Mouse (Mus musculus): Measurements from ENCODE around the gene Zzef1. TPM values are rescaled to one million over a fixed set of nuclear protein-coding genes. Genes with fewer than 3 reads are reported as not detected.

Gene Zzef1
- polyA plus RNA-seq, 1 experiment from 2014 or later = 17.0 TPM

GRCm38 (mm10) chr11:72945875-72946559, 150.0 kb downstream of the Zzef1 start:
- Histone ChIP-seq H3K4me3 (replicated peaks; ENCODE audit: low read length) (no peak overlapping the region), H3K36me3 (ENCODE audit: control insufficient read depth, insufficient read depth) (no peaks in the 10 kb centered on the region), H3K9ac (replicated peaks; ENCODE audit: low read depth, low read length) (no peak overlapping the region), H3K4me1 (replicated peaks; ENCODE audit: control insufficient read depth, insufficient read depth, low read length) (no peaks in the 10 kb centered on the region), H3K4me2 (ENCODE audit: low read length) (no peak overlapping the region), H3K27me3 (replicated peaks; ENCODE audit: control insufficient read depth, insufficient read depth, low read length) (no peaks in the 10 kb centered on the region), H3K27ac (ENCODE audit: low read length) (no peak overlapping the region), H3K9me3 (ENCODE audit: control insufficient read depth, low read length) (no peaks in the 10 kb centered on the region)
- 61% methylated on average over 6 of the region's 6 CpGs for WGBS
- ATAC-seq = no peak

DNA sequence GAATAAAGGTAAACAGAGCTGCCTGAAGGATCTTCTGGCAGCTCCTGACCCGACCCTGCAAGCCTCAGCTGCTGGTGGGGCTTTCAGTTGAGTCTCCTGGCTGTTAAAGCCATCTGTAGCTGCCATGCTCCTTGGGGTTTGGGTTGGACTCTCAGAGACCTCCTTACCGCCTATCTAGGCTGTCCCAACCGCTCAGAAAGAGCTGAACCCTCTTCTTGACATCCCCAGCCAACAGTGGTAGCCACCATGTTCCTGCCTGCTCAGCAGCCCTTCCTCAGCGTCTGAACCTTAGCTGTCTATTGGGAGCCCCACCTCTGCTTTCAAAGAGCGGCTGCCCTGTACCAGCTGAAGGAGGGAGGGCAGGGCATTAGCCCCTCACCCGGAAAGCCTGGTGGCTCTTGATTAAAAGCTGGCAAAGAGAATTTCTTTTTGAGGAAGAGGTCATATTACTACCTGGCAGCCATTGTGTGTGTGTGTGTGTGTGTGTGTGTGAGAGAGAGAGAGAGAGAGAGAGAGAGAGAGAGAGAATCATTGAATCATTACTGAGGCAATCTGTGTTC, 150.6 kb downstream of the Zzef1 start:
- Histone ChIP-seq H3K27me3 (replicated peaks; ENCODE audit: control insufficient read depth, insufficient read depth, low read length) (no peaks in the 10 kb centered on the region), H3K9ac (replicated peaks; ENCODE audit: low read depth, low read length) (no peak overlapping the region), H3K36me3 (ENCODE audit: control insufficient read depth, insufficient read depth) (no peaks in the 10 kb centered on the region), H3K4me2 (ENCODE audit: low read length) (no peak overlapping the region), H3K27ac (ENCODE audit: low read length) (no peak overlapping the region), H3K9me3 (ENCODE audit: control insufficient read depth, low read length) (no peaks in the 10 kb centered on the region), H3K4me1 (replicated peaks; ENCODE audit: control insufficient read depth, insufficient read depth, low read length) (no peaks in the 10 kb centered on the region), H3K4me3 (replicated peaks; ENCODE audit: low read length) (no peak overlapping the region)
- WGBS = 56% methylated on average over 6 of the region's 6 CpGs
- ATAC-seq = no peak

DNA sequence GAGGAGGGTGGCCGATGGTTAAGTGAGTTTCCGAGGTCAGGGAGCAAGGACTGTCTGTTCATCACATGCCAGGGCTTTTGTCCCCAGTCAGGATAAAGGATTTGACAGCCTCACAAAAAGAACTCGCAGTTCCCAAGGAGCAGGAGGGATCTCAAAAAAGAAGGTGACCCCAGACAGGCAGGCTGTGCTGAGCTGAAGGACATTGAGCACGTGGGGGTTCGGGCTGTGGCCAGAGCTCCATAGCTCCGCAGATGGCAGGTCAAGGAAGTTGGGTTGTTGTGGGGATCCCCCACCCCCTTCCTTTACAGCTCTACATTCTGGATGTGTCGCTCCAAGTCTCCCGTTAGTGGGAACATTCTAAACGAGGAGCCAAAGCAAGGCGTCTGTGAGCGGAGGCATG, 151.8 kb downstream of the Zzef1 start:
- Histone ChIP-seq H3K9ac (replicated peaks; ENCODE audit: low read depth, low read length) (no peak overlapping the region), H3K36me3 (ENCODE audit: control insufficient read depth, insufficient read depth) (no peaks in the 10 kb centered on the region), H3K27me3 (replicated peaks; ENCODE audit: control insufficient read depth, insufficient read depth, low read length) (no peaks in the 10 kb centered on the region), H3K4me3 (replicated peaks; ENCODE audit: low read length) (no peak overlapping the region), H3K4me1 (replicated peaks; ENCODE audit: control insufficient read depth, insufficient read depth, low read length) (no peaks in the 10 kb centered on the region), H3K9me3 (ENCODE audit: control insufficient read depth, low read length) (no peaks in the 10 kb centered on the region), H3K27ac (ENCODE audit: low read length) (no peak overlapping the region), H3K4me2 (ENCODE audit: low read length) (no peak overlapping the region)
- 49% methylated on average over 11 of the region's 11 CpGs for WGBS
- no peak for ATAC-seq

DNA sequence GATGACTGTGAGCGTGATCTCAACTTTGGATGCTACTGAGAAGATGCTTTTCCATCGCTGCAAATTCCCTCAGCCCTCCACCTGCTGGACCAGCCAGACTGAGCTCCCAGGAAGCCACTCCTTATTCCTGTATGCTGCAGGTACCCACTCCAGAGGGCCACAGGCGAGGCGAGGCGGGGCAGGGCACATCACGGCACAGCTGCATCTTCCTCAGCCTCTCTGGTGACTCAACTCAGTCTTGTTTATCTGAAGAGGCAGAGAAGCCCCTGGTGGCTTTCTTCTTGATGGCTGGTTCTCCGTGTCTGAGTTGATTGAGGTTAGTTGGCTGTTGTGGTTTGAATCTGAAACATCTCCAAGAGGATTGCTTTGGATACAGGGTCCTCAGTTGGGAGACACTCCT, 152.2 kb downstream of the Zzef1 start:
- H3K36me3 ChIP-seq (ENCODE audit: control insufficient read depth, insufficient read depth) = no peaks in the 10 kb centered on the region

GRCm38 (mm10) chr11:72951137-72952000, 155.3 kb downstream of the Zzef1 start:
- H3K36me3 ChIP-seq (ENCODE audit: control insufficient read depth, insufficient read depth) = no peaks in the 10 kb centered on the region
- no peak overlapping the region for H3K4me3 ChIP-seq (replicated peaks; ENCODE audit: low read length)
- no peak overlapping the region for H3K9ac ChIP-seq (replicated peaks; ENCODE audit: low read depth, low read length)
- 78% methylated on average over 22 of the region's 22 CpGs for WGBS
- no peaks in the 10 kb centered on the region for H3K9me3 ChIP-seq (ENCODE audit: control insufficient read depth, low read length)
- H3K4me2 ChIP-seq (ENCODE audit: low read length) = no peak overlapping the region
- no peaks in the 10 kb centered on the region for H3K4me1 ChIP-seq (replicated peaks; ENCODE audit: control insufficient read depth, insufficient read depth, low read length)
- no peak overlapping the region for H3K27ac ChIP-seq (ENCODE audit: low read length)
- ATAC-seq = no peak
- H3K27me3 ChIP-seq (replicated peaks; ENCODE audit: control insufficient read depth, insufficient read depth, low read length) = no peaks in the 10 kb centered on the region

More for the DNA sequence above, 152.2 kb downstream of the Zzef1 start:
- no peak overlapping the region for H3K27ac ChIP-seq (ENCODE audit: low read length)
- H3K9me3 ChIP-seq (ENCODE audit: control insufficient read depth, low read length) = no peaks in the 10 kb centered on the region
- no peaks in the 10 kb centered on the region for H3K4me1 ChIP-seq (replicated peaks; ENCODE audit: control insufficient read depth, insufficient read depth, low read length)
- no peaks in the 10 kb centered on the region for H3K27me3 ChIP-seq (replicated peaks; ENCODE audit: control insufficient read depth, insufficient read depth, low read length)
- no peak overlapping the region for H3K9ac ChIP-seq (replicated peaks; ENCODE audit: low read depth, low read length)
- WGBS = 80% methylated on average over 7 of the region's 7 CpGs
- no peak for ATAC-seq
- H3K4me3 ChIP-seq (replicated peaks; ENCODE audit: low read length) = no peak overlapping the region
- H3K4me2 ChIP-seq (ENCODE audit: low read length) = no peak overlapping the region

DNA sequence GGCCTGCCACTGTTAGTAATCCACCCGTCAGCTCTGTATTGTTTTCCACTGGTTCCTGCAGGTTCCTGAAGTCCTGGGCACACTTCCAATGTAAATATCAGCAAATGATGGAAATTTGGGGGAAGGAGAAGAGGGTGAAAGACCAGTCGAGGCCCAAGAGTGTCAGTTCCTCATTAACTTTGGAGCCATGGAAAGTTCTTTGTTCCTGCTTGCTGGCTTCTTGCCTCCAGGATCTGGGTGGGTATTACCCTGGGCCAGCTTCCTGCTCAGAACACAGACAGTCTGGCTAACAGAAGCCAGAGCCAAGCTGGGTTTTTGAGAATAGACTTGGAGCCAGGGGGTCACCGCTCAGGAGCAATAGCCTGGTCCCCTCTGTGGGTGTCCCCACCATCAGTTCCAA, 156.2 kb downstream of the Zzef1 start:
- no peaks in the 10 kb centered on the region for H3K36me3 ChIP-seq (ENCODE audit: control insufficient read depth, insufficient read depth)
- H3K27me3 ChIP-seq (replicated peaks; ENCODE audit: control insufficient read depth, insufficient read depth, low read length) = no peaks in the 10 kb centered on the region
- no peak overlapping the region for H3K4me2 ChIP-seq (ENCODE audit: low read length)
- no peaks in the 10 kb centered on the region for H3K9me3 ChIP-seq (ENCODE audit: control insufficient read depth, low read length)
- H3K4me1 ChIP-seq (replicated peaks; ENCODE audit: control insufficient read depth, insufficient read depth, low read length) = no peaks in the 10 kb centered on the region
- H3K27ac ChIP-seq (ENCODE audit: low read length) = no peak overlapping the region
- no peak for ATAC-seq
- 30% methylated on average over 3 of the region's 3 CpGs for WGBS
- no peak overlapping the region for H3K4me3 ChIP-seq (replicated peaks; ENCODE audit: low read length)
- no peak overlapping the region for H3K9ac ChIP-seq (replicated peaks; ENCODE audit: low read depth, low read length)

- no peak overlapping the region for H3K27ac ChIP-seq (ENCODE audit: low read length)
- no peaks in the 10 kb centered on the region for H3K9me3 ChIP-seq (ENCODE audit: control insufficient read depth, low read length)
- no peak overlapping the region for H3K4me3 ChIP-seq (replicated peaks; ENCODE audit: low read length)
- no peak overlapping the region for H3K4me2 ChIP-seq (ENCODE audit: low read length)
- 94% methylated on average over 6 of the region's 6 CpGs for WGBS
- H3K27me3 ChIP-seq (replicated peaks; ENCODE audit: control insufficient read depth, insufficient read depth, low read length) = no peaks in the 10 kb centered on the region
- no peak overlapping the region for H3K9ac ChIP-seq (replicated peaks; ENCODE audit: low read depth, low read length)
- no peaks in the 10 kb centered on the region for H3K36me3 ChIP-seq (ENCODE audit: control insufficient read depth, insufficient read depth)
- ATAC-seq = no peak
- no peaks in the 10 kb centered on the region for H3K4me1 ChIP-seq (replicated peaks; ENCODE audit: control insufficient read depth, insufficient read depth, low read length)
Observed at GRCm38 (mm10) chr11:72952697-72953096, 156.7 kb downstream of the Zzef1 start.

DNA sequence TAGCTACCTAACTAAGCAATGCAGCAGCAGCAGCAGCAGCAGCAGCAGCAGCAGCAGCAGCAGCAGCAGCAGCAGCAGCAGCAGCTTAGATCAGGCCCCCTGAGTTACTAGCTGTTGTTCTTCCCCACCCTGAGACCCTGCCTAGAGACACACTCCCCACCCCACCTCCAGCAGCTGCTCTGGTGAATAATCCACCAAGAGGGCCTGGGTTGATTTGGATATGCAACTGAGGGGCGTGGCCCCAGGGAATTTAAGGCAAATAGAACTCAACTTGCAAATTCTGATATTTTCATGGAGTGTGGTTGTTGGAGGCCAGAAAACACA, 157.1 kb downstream of the Zzef1 start:
- Histone ChIP-seq H3K9ac (replicated peaks; ENCODE audit: low read depth, low read length) (no peak overlapping the region), H3K4me3 (replicated peaks; ENCODE audit: low read length) (no peak overlapping the region), H3K27me3 (replicated peaks; ENCODE audit: control insufficient read depth, insufficient read depth, low read length) (no peaks in the 10 kb centered on the region), H3K27ac (ENCODE audit: low read length) (no peak overlapping the region), H3K9me3 (ENCODE audit: control insufficient read depth, low read length) (no peaks in the 10 kb centered on the region), H3K4me2 (ENCODE audit: low read length) (no peak overlapping the region), H3K36me3 (ENCODE audit: control insufficient read depth, insufficient read depth) (no peaks in the 10 kb centered on the region), H3K4me1 (replicated peaks; ENCODE audit: control insufficient read depth, insufficient read depth, low read length) (no peaks in the 10 kb centered on the region)
- WGBS = 60% methylated on average over 1 of the region's 1 CpGs
- no peak for ATAC-seq

GRCm38 (mm10) chr11:72953440-72954151, 157.6 kb downstream of the Zzef1 start:
- 91% methylated on average over 4 of the region's 4 CpGs for WGBS
- Histone ChIP-seq H3K36me3 (ENCODE audit: control insufficient read depth, insufficient read depth) (no peaks in the 10 kb centered on the region), H3K9me3 (ENCODE audit: control insufficient read depth, low read length) (no peaks in the 10 kb centered on the region), H3K27me3 (replicated peaks; ENCODE audit: control insufficient read depth, insufficient read depth, low read length) (no peaks in the 10 kb centered on the region), H3K4me3 (replicated peaks; ENCODE audit: low read length) (no peak overlapping the region), H3K4me2 (ENCODE audit: low read length) (no peak overlapping the region), H3K9ac (replicated peaks; ENCODE audit: low read depth, low read length) (no peak overlapping the region), H3K4me1 (replicated peaks; ENCODE audit: control insufficient read depth, insufficient read depth, low read length) (no peaks in the 10 kb centered on the region), H3K27ac (ENCODE audit: low read length) (no peak overlapping the region)
- no peak for ATAC-seq
